Mouse (Mus musculus) kidney, postnatal 0 days (tissue): ENCODE data around the gene Fam136a. TPM values are rescaled to one million over a fixed set of nuclear protein-coding genes. Genes with fewer than 3 reads are reported as not detected.

ENCODE experiments used
- ATAC-seq: fragments of 200-750 bp; cut with Nextera tagmentation; replicated peaks from 2 replicates; pipeline ENCODE4 v1.8.0; 2017; ENCODE audit warnings: low read depth, moderate number of reproducible peaks, moderate TSS enrichment, moderate library complexity; ENCODE audit not compliant: low FRiP score
- DNase-seq: peaks from one replicate; pipeline ENCODE4 v3.0.0-alpha.2; 2016; ENCODE audit warnings: low spot score
- H3K27ac ChIP-seq: fragments of 300-500 bp; sonication (generic); 2 replicates; pipeline ENCODE4 v1.5.1; 2014; ENCODE audit warnings: mild to moderate bottlenecking
- H3K27me3 ChIP-seq: fragments of 300-500 bp; sonication (generic); 2 replicates; pipeline ENCODE4 v1.6.1; 2014; ENCODE audit warnings: low read length, mixed read lengths; ENCODE audit not compliant: insufficient read depth
- H3K36me3 ChIP-seq: fragments of 300-500 bp; sonication (generic); 2 replicates; pipeline ENCODE4 v1.6.1; 2014; ENCODE audit warnings: low read length, mixed read lengths; ENCODE audit not compliant: insufficient read depth
- H3K4me1 ChIP-seq: fragments of 300-500 bp; sonication (generic); replicated peaks from 2 replicates; pipeline ENCODE4 v1.6.1; 2014; ENCODE audit warnings: antibody characterized with exemption, low read length, mixed read lengths; ENCODE audit not compliant: insufficient read depth
- H3K4me2 ChIP-seq: fragments of 300-500 bp; sonication (generic); 2 replicates; pipeline ENCODE4 v1.6.1; 2014; ENCODE audit warnings: mild to moderate bottlenecking, low read length, moderate library complexity, mixed read lengths
- H3K4me3 ChIP-seq: fragments of 300-500 bp; sonication (generic); replicated peaks from 2 replicates; pipeline ENCODE4 v1.5.1; 2014; ENCODE audit warnings: low read depth, low read length
- H3K9ac ChIP-seq: fragments of 300-500 bp; sonication (generic); 2 replicates; pipeline ENCODE4 v1.6.1; 2014; ENCODE audit warnings: low read depth, low read length
- H3K9me3 ChIP-seq: fragments of 300-500 bp; sonication (generic); replicated peaks from 2 replicates; pipeline ENCODE4 v1.6.1; 2016; ENCODE audit warnings: low read length, inconsistent platforms, mixed read lengths
- CTCF ChIP-seq: IDR thresholded peaks from 2 replicates; pipeline ENCODE4 v1.5.1; 2016; ENCODE audit warnings: antibody characterized with exemption, low read depth, mild to moderate bottlenecking, moderate library complexity
- WGBS: fragments of 180-500 bp; shearing (Covaris S2); extraction: QIAGEN DNeasy Blood & Tissue Kit; methylation state at CpG from one replicate; pipeline ENCODE4 v1.1.7; 2014; 5-methylcytosine and 5-hydroxymethylcytosine counted together
- polyA plus RNA-seq: library from polyadenylated mRNA; unstranded; fragments of >200 nt; fragmentation: Nextera tagmentation; extraction: Ambion mirVana; gene quantifications from 2 replicates; pipeline ENCODE4 v1.2.1, GENCODE M21; 2015

The Fam136a gene
- polyA plus RNA-seq, 1 experiment from 2014 or later: 100 TPM

- no peak for TF ChIP-seq CTCF
- no peak overlapping the region; the same call in 1 of the 2 replicates for H3K4me2 ChIP-seq
- no peak for ATAC-seq
Observed at GRCm38 (mm10) chr6:86343656-86344055, 21.8 kb upstream of the Fam136a start.

GRCm38 (mm10) chr6:86346063-86346462 is 19.4 kb upstream of the Fam136a start:
- WGBS: 62% methylated on average over 2 of the region's 2 CpGs
- DNase-seq: no peak

More at GRCm38 (mm10) chr6:86343656-86344055, 21.8 kb upstream of the Fam136a start:
- H3K4me1 ChIP-seq: 0 out of 2 replicates have a peak, but pooled peaks cover 8% of the 10 kb centered on the region
- no peak overlapping the region for H3K27ac ChIP-seq
- peak; percentile 31 for DNase-seq
- H3K36me3 ChIP-seq: no peaks in the 10 kb centered on the region
- no peaks in the 10 kb centered on the region for H3K27me3 ChIP-seq
- 13% methylated on average over 7 of the region's 7 CpGs for WGBS
- H3K4me3 ChIP-seq: no peak overlapping the region
- no peaks in the 10 kb centered on the region for H3K9me3 ChIP-seq
- H3K9ac ChIP-seq: no peak overlapping the region

GRCm38 (mm10) chr6:86349257-86349656 is 16.2 kb upstream of the Fam136a start:
- 59% methylated on average over 7 of the region's 7 CpGs for WGBS
- Histone ChIP-seq H3K9me3 (no peaks in the 10 kb centered on the region), H3K27me3 (no peaks in the 10 kb centered on the region), H3K4me3 (no peak overlapping the region), H3K27ac (no peak overlapping the region), H3K4me1 (0 out of 2 replicates have a peak, but pooled peaks cover under 1% of the 10 kb centered on the region), H3K36me3 (no peaks in the 10 kb centered on the region), H3K9ac (no peak overlapping the region), H3K4me2 (no peak overlapping the region)
- DNase-seq (peak; percentile 40), ATAC-seq (no peak)
- TF ChIP-seq CTCF: peak; percentile 69

More at GRCm38 (mm10) chr6:86346063-86346462, 19.4 kb upstream of the Fam136a start:
- ATAC-seq: no peak
- no peak overlapping the region for H3K4me3 ChIP-seq
- H3K27ac ChIP-seq: no peak overlapping the region
- H3K27me3 ChIP-seq: no peaks in the 10 kb centered on the region
- H3K9ac ChIP-seq: no peak overlapping the region
- TF ChIP-seq CTCF: no peak
- H3K36me3 ChIP-seq: no peaks in the 10 kb centered on the region
- no peak overlapping the region for H3K4me2 ChIP-seq
- H3K9me3 ChIP-seq: no peaks in the 10 kb centered on the region
- 0 out of 2 replicates have a peak, but pooled peaks cover 8% of the 10 kb centered on the region for H3K4me1 ChIP-seq

DNA sequence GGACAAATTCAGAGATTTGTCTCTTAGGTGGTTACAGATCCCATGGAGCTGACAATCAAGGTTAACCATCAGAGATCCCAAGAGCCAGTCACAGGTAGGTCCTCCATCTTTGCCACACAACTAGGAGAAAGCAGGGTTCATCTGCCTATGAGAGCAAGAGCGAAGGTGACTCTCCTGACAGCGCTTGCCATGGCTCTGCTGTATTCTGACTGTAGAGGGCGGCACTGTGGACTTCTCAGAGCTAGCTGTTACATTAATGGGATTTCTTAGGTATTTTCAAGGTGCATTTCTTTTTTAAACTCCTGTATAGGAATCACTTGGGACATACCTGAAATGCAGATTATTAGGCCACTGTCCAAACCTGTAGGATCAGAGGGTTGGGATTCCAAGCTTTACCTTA is 10.5 kb upstream of the Fam136a start:
- peak; percentile 15; the same call in 1 of the 2 replicates for TF ChIP-seq CTCF
- H3K27ac ChIP-seq: no peak overlapping the region
- 82% methylated on average over 3 of the region's 3 CpGs for WGBS
- no peak overlapping the region for H3K9ac ChIP-seq
- no peaks in the 10 kb centered on the region for H3K27me3 ChIP-seq
- no peaks in the 10 kb centered on the region for H3K36me3 ChIP-seq
- DNase-seq (no peak), ATAC-seq (no peak)
- H3K4me2 ChIP-seq: no peak overlapping the region
- no peaks in the 10 kb centered on the region for H3K4me1 ChIP-seq
- H3K9me3 ChIP-seq: no peaks in the 10 kb centered on the region
- no peak overlapping the region for H3K4me3 ChIP-seq

GRCm38 (mm10) chr6:86356956-86357355 is 8.5 kb upstream of the Fam136a start:
- no peak overlapping the region for H3K27ac ChIP-seq
- whole genome bisulfite sequencing: 52% methylated on average over 9 of the region's 9 CpGs
- H3K9ac ChIP-seq: no peak overlapping the region
- no peak overlapping the region for H3K4me2 ChIP-seq
- TF ChIP-seq CTCF: no peak
- H3K4me3 ChIP-seq: no peak overlapping the region
- no peak for DNase-seq
- H3K27me3 ChIP-seq: no peaks in the 10 kb centered on the region
- H3K9me3 ChIP-seq: no peaks in the 10 kb centered on the region
- H3K4me1 ChIP-seq: no peaks in the 10 kb centered on the region
- ATAC-seq: no peak
- H3K36me3 ChIP-seq: no peaks in the 10 kb centered on the region

GRCm38 (mm10) chr6:86360691-86361090 is 4.8 kb upstream of the Fam136a start:
- no peaks in the 10 kb centered on the region for H3K36me3 ChIP-seq
- H3K4me2 ChIP-seq: no peak overlapping the region
- WGBS: 46% methylated on average over 7 of the region's 7 CpGs
- H3K4me3 ChIP-seq: no peak overlapping the region
- H3K27me3 ChIP-seq: no peaks in the 10 kb centered on the region
- no peak for ATAC-seq
- H3K4me1 ChIP-seq: no peaks in the 10 kb centered on the region
- no peak for DNase-seq
- TF ChIP-seq CTCF: no peak
- no peaks in the 10 kb centered on the region for H3K9me3 ChIP-seq
- no peak overlapping the region for H3K9ac ChIP-seq
- no peak overlapping the region for H3K27ac ChIP-seq

GRCm38 (mm10) chr6:86361373-86361772 is 4.1 kb upstream of the Fam136a start:
- no peaks in the 10 kb centered on the region for H3K9me3 ChIP-seq
- H3K36me3 ChIP-seq: no peaks in the 10 kb centered on the region
- TF ChIP-seq CTCF: peak; percentile 18; the same call in 1 of the 2 replicates
- no peak overlapping the region for H3K4me3 ChIP-seq
- DNase-seq (no peak), ATAC-seq (no peak)
- no peaks in the 10 kb centered on the region for H3K4me1 ChIP-seq
- 87% methylated on average over 7 of the region's 7 CpGs for WGBS
- no peak overlapping the region for H3K27ac ChIP-seq
- no peak overlapping the region for H3K9ac ChIP-seq
- no peaks in the 10 kb centered on the region for H3K27me3 ChIP-seq
- H3K4me2 ChIP-seq: no peak overlapping the region
